Mouse (Mus musculus) frontal cortex, adult (tissue): ENCODE data around the gene Rora.

Experiments
- ATAC-seq: cut with Nextera tagmentation; 2 replicates; pipeline ENCODE4 v1.9.2; 2017; ENCODE audit warnings: mild to moderate bottlenecking, moderate library complexity, mixed read lengths; ENCODE audit not compliant: low TSS enrichment

Rora gene

GRCm38 (mm10) chr9:69304492-69304891 is 650.9 kb downstream of the Rora start:
- ATAC-seq: no peak

GRCm38 (mm10) chr9:69304991-69305390 is 651.4 kb downstream of the Rora start:
- ATAC-seq: no peak

- no peak for ATAC-seq
Measured at GRCm38 (mm10) chr9:69306734-69307528, 653.3 kb downstream of the Rora start.

GRCm38 (mm10) chr9:69307974-69308373 is 654.4 kb downstream of the Rora start:
- no peak for ATAC-seq

GRCm38 (mm10) chr9:69310524-69310923 is 656.9 kb downstream of the Rora start:
- peak; percentile 41; the same call in 1 of the 2 replicates for ATAC-seq

- no peak for ATAC-seq
Measured at GRCm38 (mm10) chr9:69313297-69313696, 659.7 kb downstream of the Rora start.

- ATAC-seq: no peak
Measured at GRCm38 (mm10) chr9:69314451-69315210, 661.0 kb downstream of the Rora start.

- no peak for ATAC-seq
Measured at GRCm38 (mm10) chr9:69317527-69318115, 664.0 kb downstream of the Rora start.

GRCm38 (mm10) chr9:69319434-69319833 is 665.8 kb downstream of the Rora start:
- no peak for ATAC-seq

GRCm38 (mm10) chr9:69319913-69320634 is 666.5 kb downstream of the Rora start:
- no peak for ATAC-seq

GRCm38 (mm10) chr9:69320635-69321027 is 667.0 kb downstream of the Rora start:
- no peak for ATAC-seq

GRCm38 (mm10) chr9:69321956-69322355 is 668.4 kb downstream of the Rora start:
- ATAC-seq: peak; percentile 51; the same call in 1 of the 2 replicates

GRCm38 (mm10) chr9:69323831-69324230 is 670.2 kb downstream of the Rora start:
- ATAC-seq: no peak

GRCm38 (mm10) chr9:69327077-69327476 is 673.5 kb downstream of the Rora start:
- ATAC-seq: no peak

- no peak for ATAC-seq
Measured at GRCm38 (mm10) chr9:69327591-69327990, 674.0 kb downstream of the Rora start.

- no peak for ATAC-seq
Measured at GRCm38 (mm10) chr9:69331790-69332189, 678.2 kb downstream of the Rora start.

GRCm38 (mm10) chr9:69332802-69333568 is 679.4 kb downstream of the Rora start:
- ATAC-seq: no peak

GRCm38 (mm10) chr9:69333654-69334053 is 680.1 kb downstream of the Rora start:
- ATAC-seq: no peak

- no peak for ATAC-seq
Measured at GRCm38 (mm10) chr9:69334106-69334505, 680.5 kb downstream of the Rora start.

GRCm38 (mm10) chr9:69336063-69336462 is 682.5 kb downstream of the Rora start:
- no peak for ATAC-seq

- ATAC-seq: no peak
Measured at GRCm38 (mm10) chr9:69339199-69339598, 685.6 kb downstream of the Rora start.
